Mouse (Mus musculus): Measurements from ENCODE around the gene Trim13. TPM values are rescaled to one million over a fixed set of nuclear protein-coding genes. Genes with fewer than 3 reads are reported as not detected.

Trim13 gene
- total RNA-seq, 2 experiments from 2014 or later = 9.6 to 11.3 TPM

DNA sequence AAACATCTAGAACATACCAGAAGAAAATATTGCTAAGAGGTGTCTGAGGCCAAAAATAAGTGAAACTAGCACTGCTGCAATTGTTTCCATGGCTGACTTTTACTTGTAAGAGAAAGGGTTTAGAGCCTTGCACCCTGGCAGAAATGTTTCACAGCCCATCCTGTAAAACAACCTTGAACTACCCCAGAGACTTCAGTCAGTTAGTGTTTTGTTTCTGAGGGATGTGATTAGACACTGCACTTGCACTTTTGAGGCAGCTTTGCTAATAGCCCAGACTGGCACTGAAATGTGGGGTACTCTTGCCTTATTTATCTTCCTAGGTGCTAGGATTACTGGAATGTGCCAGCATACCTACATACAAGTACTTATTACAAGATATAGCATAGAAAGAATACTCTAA lies 37.9 kb downstream of the Trim13 start:
- DNase-seq (ENCODE audit: extremely low spot score in 1 of 2, low spot score in 2 of 2) = no peak
- Histone ChIP-seq H3K27ac (no peak overlapping the region), H3K4me3 (no peak overlapping the region)
- no peak for TF ChIP-seq CTCF (IDR thresholded peaks at IDR 0.05)
- intact Hi-C loops (cut with DNase I) = no loop called here

DNA sequence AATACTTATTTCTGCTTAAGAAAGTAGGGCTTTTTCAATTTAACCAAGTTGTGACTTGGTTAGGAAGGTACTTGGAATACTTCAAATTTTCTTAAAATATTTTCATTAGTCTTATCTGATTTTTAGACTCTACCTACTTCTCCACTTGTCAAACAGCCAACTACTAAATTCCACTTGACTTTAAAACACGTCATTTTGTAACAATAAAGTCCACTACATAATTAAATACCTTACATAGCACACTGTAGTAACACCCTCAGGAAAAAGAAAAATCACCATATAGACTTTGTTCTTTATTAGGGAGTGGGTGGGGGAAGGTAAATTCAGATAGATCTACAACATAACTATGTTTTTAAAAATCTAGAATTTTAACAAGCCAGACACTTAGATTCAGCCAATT lies 44.6 kb downstream of the Trim13 start:
- intact Hi-C loops (cut with DNase I) = no loop called here
- Histone ChIP-seq H3K4me3 (no peak overlapping the region), H3K27ac (no peak overlapping the region)
- no peak for DNase-seq (ENCODE audit: extremely low spot score in 1 of 2, low spot score in 2 of 2)
- no peak for TF ChIP-seq CTCF (IDR thresholded peaks at IDR 0.05)

DNA sequence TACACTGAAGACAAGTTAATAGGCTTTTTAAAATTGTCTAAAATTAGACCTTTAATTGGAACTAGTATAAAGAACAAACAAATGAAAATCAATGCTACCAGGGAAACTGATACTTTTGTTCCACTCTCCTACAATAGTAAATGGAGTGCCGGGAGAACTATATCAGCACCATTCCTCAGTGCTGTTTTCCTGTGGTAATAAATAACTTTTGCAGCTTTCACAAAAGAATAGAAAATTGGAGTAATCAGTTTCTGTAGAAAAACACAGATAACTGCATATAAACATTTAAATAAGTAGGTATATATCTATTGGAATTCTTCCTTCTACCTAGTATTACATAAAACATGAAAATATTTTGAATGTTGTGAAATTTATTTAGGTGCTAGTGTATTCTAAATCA lies 47.5 kb downstream of the Trim13 start:
- Histone ChIP-seq H3K4me3 (no peak overlapping the region), H3K27ac (no peak overlapping the region)
- DNase-seq (ENCODE audit: extremely low spot score in 1 of 2, low spot score in 2 of 2) = no peak
- intact Hi-C loops (cut with DNase I) = loop anchor here (5.0 kb wide), 1 partner anchor 88 kb away; the partner anchor contains the start of gene Spryd7
- no peak for TF ChIP-seq CTCF (IDR thresholded peaks at IDR 0.05)

DNA sequence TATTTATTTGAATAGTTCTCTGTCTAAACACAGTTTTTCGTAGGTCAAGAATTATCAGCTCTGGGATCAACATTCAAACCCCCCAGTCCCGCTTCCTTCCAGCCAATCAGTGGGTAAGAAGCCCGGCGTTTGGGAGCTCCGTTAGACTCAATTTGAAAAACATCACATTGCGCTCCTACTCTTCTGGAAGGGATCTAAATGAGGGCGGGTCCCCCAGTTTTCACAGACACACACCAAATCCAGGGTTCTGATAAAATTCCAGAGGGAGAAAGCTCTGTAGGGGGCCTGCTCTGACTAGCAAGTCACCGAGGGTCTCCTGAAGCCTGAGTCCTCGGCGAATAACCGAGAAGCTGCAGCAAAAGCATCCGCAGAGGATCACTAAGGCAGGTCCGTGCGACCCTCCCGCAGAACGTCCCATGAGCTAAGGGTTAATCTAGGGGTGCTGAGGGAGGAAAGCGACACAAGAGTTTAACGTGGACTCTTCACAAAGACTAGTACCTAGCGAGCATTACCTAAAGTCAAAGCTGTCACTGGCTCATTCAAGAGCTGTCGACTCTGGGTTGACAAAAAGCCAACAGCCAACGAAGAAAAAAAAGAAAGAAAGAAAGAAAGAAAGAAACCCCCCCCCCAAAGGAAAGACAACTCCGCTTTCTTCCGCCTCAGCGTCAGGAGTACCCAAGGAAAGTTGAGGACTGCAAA lies 49.3 kb downstream of the Trim13 start:
- TF ChIP-seq CTCF (IDR thresholded peaks at IDR 0.05) = no peak

DNA sequence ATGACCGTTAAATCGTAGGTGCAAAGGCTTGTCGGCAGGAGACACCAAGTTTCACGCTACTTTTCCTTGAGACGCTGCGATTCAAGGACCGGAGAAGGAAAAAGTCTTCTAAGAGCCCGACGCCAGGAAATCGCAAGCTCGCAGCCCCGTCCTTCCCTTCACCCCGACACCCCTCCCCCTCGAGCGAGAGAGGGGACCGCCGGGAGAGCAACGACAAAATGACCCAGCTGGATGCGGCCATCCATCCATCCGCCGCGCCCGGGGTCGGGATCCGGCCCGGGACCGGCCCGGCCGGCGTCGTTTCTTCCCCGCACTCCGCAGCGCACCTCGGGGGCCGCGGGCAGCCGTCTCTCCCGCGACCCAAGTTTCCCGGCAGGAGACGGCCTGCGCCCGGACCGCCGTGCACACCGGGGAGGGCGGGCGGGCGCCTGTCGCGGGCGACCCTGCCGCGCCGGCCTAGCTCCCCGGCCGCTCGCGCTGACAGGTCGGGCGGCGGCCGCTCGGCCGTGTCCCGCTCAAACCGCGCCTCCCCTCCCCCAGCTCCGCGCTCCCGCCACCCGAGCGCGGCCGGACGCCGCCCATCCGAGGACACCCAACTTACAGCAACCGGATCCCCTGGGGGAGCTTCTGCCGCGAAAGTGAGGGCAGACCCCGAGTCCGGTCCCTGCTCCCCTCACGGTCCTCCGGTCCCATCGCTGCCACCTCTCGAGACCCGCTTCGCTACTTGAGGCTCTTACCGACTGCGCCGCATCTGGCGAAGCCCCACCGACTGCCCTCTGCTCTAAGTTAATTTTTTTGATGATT lies 50.0 kb downstream of the Trim13 start:
- Histone ChIP-seq H3K4me3 (peak overlapping the region; percentile 91), H3K27ac (peak overlapping the region; percentile 63)
- intact Hi-C loops (cut with DNase I) = loop anchor here (1.0 to 5.0 kb wide), 3 partner anchors 34 to 91 kb away; partner anchors contain the start of gene Spryd7
- no peak for TF ChIP-seq CTCF (IDR thresholded peaks at IDR 0.05)
- peak; percentile 22 to 29 for DNase-seq (ENCODE audit: extremely low spot score in 1 of 2, low spot score in 2 of 2)

More for the DNA sequence above, 49.3 kb downstream of the Trim13 start:
- peak overlapping the region; percentile 62 for H3K27ac ChIP-seq
- DNase-seq (ENCODE audit: extremely low spot score in 1 of 2, low spot score in 2 of 2) = peak; percentile 12 to 16
- peak overlapping the region; percentile 91 for H3K4me3 ChIP-seq
- intact Hi-C loops (cut with DNase I) = loop anchor here (5.0 kb wide), 1 partner anchor 90 kb away; the partner anchor contains the start of gene Spryd7

DNA sequence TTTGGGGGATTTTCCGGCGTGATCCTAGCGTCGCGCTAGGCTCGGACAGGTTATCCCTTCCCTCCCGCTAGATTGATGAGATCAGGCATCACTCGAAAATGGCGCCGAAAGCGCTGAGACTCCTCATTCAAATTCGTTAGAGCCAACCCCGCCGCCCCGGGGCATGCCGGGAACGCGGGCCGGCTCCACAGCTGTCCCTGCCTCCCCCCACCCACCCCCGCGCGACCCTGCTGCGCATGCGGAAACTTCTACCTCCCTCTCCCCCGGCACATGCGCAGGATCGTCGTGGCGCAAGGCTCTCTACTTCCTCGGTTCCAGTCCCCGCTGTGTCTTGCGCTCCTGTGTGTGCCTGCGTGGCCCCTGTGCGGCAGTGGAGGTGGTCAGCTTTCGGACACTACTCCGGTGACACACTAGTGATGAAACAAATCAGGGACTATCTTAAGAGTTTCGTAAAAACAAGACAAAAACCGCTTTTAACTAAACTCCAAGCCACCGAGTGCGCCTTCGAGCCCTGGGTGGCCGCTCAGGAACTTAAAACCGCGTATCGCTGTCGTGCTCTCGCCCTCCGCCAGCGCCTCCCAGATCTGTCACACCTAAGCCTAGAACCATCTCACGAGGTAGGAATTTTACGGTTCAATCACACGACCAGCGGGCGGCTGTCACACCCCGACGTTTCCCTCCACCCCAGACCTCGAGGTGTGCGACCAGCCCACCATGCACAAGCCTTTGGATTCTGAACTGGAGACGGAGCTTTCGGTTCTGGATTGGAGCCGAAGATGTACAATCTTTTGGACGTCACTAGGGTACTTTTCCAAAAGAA lies 50.8 kb downstream of the Trim13 start:
- Histone ChIP-seq H3K4me3 (peak overlapping the region; percentile 91), H3K27ac (peak overlapping the region; percentile 88)
- intact Hi-C loops (cut with DNase I) = loop anchor here (1.0 to 5.0 kb wide), 3 partner anchors 33 to 92 kb away; partner anchors contain the start of gene Spryd7
- DNase-seq (ENCODE audit: extremely low spot score in 1 of 2, low spot score in 2 of 2) = peak; percentile 93 to 94
- no peak for TF ChIP-seq CTCF (IDR thresholded peaks at IDR 0.05)

DNA sequence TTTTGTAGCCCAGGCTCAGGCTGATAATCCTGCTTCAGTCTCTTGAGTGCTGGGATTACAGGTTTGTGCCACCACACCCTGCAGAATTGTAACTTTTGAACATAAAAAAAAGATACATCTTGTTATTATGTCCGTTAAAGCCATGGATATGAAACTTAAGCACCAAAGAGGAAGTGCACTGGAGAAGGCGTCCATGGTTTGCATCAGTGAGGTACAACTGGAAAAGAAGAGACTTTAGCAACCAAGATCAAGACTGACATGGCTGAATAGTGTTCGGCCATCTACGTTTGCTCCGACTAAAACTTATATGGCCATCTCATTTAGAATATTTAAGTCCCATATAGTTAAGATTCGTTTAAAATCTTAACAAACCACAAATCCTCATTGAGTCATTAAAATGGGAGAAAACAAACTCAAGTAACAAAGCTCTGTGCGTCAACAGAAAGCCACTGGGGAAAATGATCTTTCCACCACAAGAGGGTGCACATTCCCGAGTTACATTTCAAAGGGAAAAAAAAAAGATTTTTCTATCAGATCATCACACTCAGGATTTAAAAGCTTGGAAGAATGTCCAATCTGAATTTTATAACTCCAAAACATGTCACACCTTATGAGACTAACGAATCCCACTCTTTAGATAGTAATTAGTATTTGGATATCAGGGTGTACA lies 52.4 kb downstream of the Trim13 start:
- DNase-seq (ENCODE audit: extremely low spot score in 1 of 2, low spot score in 2 of 2) = peak; percentile 27 to 40
- peak; percentile 75 for TF ChIP-seq CTCF (IDR thresholded peaks at IDR 0.05)
- H3K27ac ChIP-seq = peak overlapping the region; percentile 30; the same call in 1 of the 2 replicates
- intact Hi-C loops (cut with DNase I) = loop anchor here (2.0 to 10.0 kb wide), 3 partner anchors 600 to 806 kb away; partner anchors contain the start of gene Gucy1b2
- no peak overlapping the region for H3K4me3 ChIP-seq

Small RNAs within 50 kb of the gene (microRNA-seq; reads per million reads assigned to microRNA genes)
- 293 to 533 reads per million in 2 experiments for gene Mir15a
- gene Mir16-1 = 338 to 485 reads per million in 2 experiments

Other genes with a start within 250 kb of the Trim13 start
- gene Ebpl, start 237.8 kb upstream of the Trim13 start, total RNA-seq (2021) = 1 to 10 TPM; 3.9 to 4.3 TPM
- gene Kpna3, start 158.4 kb upstream of the Trim13 start, total RNA-seq (2021) = 10 to 100 TPM; 66.1 to 72.7 TPM
- gene Spryd7, start 41.4 kb upstream of the Trim13 start, total RNA-seq (2021) = 10 to 100 TPM; 44.3 to 45.3 TPM
- under 1 TPM; 0.57 to 0.77 TPM for gene Kcnrg, start 9.2 kb downstream of the Trim13 start, total RNA-seq (2021)

All from left cerebral cortex, adult 2 months (tissue).